Mouse (Mus musculus) CH12.LX (cell line): ENCODE results near the gene Olfr1291-ps1.

Experiments
- CHD1 ChIP-seq: IDR thresholded peaks from 2 replicates; pipeline ENCODE4 v1.6.1; 2012; ENCODE audit warnings: low read depth, low read length, improper control_type of control experiment, inconsistent platforms
- CTCF ChIP-seq, 2 experiments: IDR thresholded peaks in 1 of 2; conservative IDR thresholded peaks in 1 of 2; 2 replicates each; pipeline ENCODE4 v1.5.1; 2011 to 2012; ENCODE audit warnings: low read depth in 2 of 2, low read length in 2 of 2, improper control_type of control experiment in 1 of 2, inconsistent platforms in 1 of 2, mild to moderate bottlenecking in 1 of 2, moderate library complexity in 1 of 2
- ELF1 ChIP-seq: IDR thresholded peaks from 2 replicates; pipeline ENCODE4 v1.6.1; 2014; ENCODE audit warnings: low read depth, mild to moderate bottlenecking, inconsistent platforms, low read length, improper control_type of control experiment
- EP300 ChIP-seq: IDR thresholded peaks from 2 replicates; pipeline ENCODE4 v1.6.1; 2011; ENCODE audit warnings: low read length, improper control_type of control experiment
- KAT2A ChIP-seq: IDR thresholded peaks from 2 replicates; pipeline ENCODE4 v1.6.1; 2012; ENCODE audit warnings: low read length, improper control_type of control experiment, inconsistent platforms; ENCODE audit not compliant: insufficient replicate concordance
- MAZ ChIP-seq: IDR thresholded peaks from 2 replicates; pipeline ENCODE4 v1.6.1; 2012; ENCODE audit warnings: low read depth, mild to moderate bottlenecking, inconsistent platforms, low read length, improper control_type of control experiment, moderate library complexity
- NELFE ChIP-seq: IDR thresholded peaks from 2 replicates; pipeline ENCODE4 v1.6.1; 2011; ENCODE audit warnings: low read depth, low read length, improper control_type of control experiment
- NRF1 ChIP-seq: IDR thresholded peaks from 2 replicates; pipeline ENCODE4 v1.6.1; 2014; ENCODE audit warnings: low read depth, mild to moderate bottlenecking, inconsistent platforms, low read length, improper control_type of control experiment, moderate library complexity
- POLR2A ChIP-seq: IDR thresholded peaks from 2 replicates; pipeline ENCODE4 v1.6.1; 2011; ENCODE audit warnings: low read depth, mild to moderate bottlenecking, improper control_type of control experiment, low read length
- POLR2AphosphoS2 ChIP-seq: IDR thresholded peaks from 2 replicates; pipeline ENCODE4 v1.6.1; 2011; ENCODE audit warnings: low read depth, low read length, improper control_type of control experiment
- USF2 ChIP-seq: conservative IDR thresholded peaks from 2 replicates; pipeline ENCODE4 v1.6.1; 2011; ENCODE audit warnings: low read depth, low read length, improper control_type of control experiment

DNA sequence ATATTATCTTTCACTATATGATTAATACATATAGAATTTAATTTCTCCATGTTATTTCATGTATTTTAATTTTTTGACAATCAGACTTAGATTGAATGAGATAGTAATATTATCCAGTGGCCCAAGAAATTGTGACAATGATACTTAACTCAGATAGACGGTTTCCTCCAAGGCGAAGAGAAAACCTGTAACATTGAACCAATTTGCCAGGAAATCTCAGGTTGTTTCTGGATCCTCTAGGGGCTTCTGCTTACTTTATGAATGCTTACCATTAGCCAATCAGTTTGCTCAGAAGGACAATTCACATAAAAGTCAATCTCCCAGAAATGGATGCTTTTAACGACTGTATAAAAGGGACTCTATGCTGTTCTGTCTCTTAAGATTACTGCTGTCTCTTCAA is at the start of gene Olfr1291-ps1:
- TF ChIP-seq CTCF (conservative IDR thresholded peaks at IDR 0.05 in 1 of 2, IDR thresholded peaks at IDR 0.05 in 1 of 2; ENCODE audit: low read depth in 2 of 2, low read length in 2 of 2) (no peak), NELFE (no peak), KAT2A (no peak), CHD1 (no peak), ELF1 (no peak), USF2 (no peak), POLR2A (no peak), POLR2AphosphoS2 (no peak), EP300 (no peak), NRF1 (no peak), MAZ (no peak)
